Mouse (Mus musculus) heart, adult 2 months (tissue): ENCODE measurements around the gene Il18rap. TPM values are rescaled to one million over a fixed set of nuclear protein-coding genes. Genes with fewer than 3 reads are reported as not detected.
"Not testable (repeated sequence)": the region's sequence is repeated elsewhere in the genome, so short reads cannot be mapped to it uniquely, and the experiment has no call there.

Source experiments
- DNase-seq, 2 experiments: peaks; one replicate each; pipeline ENCODE4 v3.0.0; 2021
- H3K27ac ChIP-seq: fragments of 200-600 bp; 2 replicates; pipeline ENCODE4 v1.8.1; 2022
- H3K27me3 ChIP-seq: fragments of 200-500 bp; 2 replicates; pipeline ENCODE4 v1.6.1; 2012; ENCODE audit warnings: mild to moderate bottlenecking, low read length, inconsistent platforms, mixed read lengths; ENCODE audit not compliant: control insufficient read depth, insufficient read depth
- H3K36me3 ChIP-seq: fragments of 200-500 bp; 2 replicates; pipeline ENCODE4 v1.6.1; 2012; ENCODE audit warnings: low read length, inconsistent platforms; ENCODE audit not compliant: control insufficient read depth, insufficient read depth
- H3K4me1 ChIP-seq: fragments of 200-500 bp; 2 replicates; pipeline ENCODE4 v1.6.1; 2011; ENCODE audit warnings: low read length; ENCODE audit not compliant: control insufficient read depth, insufficient read depth
- H3K4me3 ChIP-seq: fragments of 200-600 bp; 2 replicates; pipeline ENCODE4 v1.8.1; 2022
- H3K79me2 ChIP-seq: fragments of 200-500 bp; replicated peaks from 2 replicates; pipeline ENCODE4 v1.6.1; 2012; ENCODE audit warnings: mild to moderate bottlenecking, inconsistent platforms, low read length, moderate library complexity, mixed read lengths; ENCODE audit not compliant: control insufficient read depth, insufficient read depth
- H3K9ac ChIP-seq: fragments of 200-500 bp; 2 replicates; pipeline ENCODE4 v1.6.1; 2012; ENCODE audit warnings: low read depth, mild to moderate bottlenecking, control low read depth, inconsistent platforms, low read length, mixed read lengths
- CTCF ChIP-seq: fragments of 200-600 bp; IDR thresholded peaks from 2 replicates; pipeline ENCODE4 v1.8.1; 2022; ENCODE audit warnings: antibody characterized with exemption, mild to moderate bottlenecking, moderate library complexity
- EP300 ChIP-seq: fragments of 200-500 bp; IDR thresholded peaks from 2 replicates; pipeline ENCODE4 v1.6.1; 2011; ENCODE audit warnings: low read depth, low read length, control low read depth; ENCODE audit not compliant: insufficient read depth
- POLR2A ChIP-seq: fragments of 200-500 bp; IDR thresholded peaks from 2 replicates; pipeline ENCODE4 v1.6.1; 2011; ENCODE audit warnings: mild to moderate bottlenecking, low read depth, low read length, control low read depth; ENCODE audit not compliant: insufficient read depth
- WGBS: fragments of 180-500 bp; shearing (Covaris S2); methylation state at CpG from one replicate; pipeline ENCODE4 v1.1.7; 2018; 5-methylcytosine and 5-hydroxymethylcytosine counted together
- intact Hi-C: fragments of 180-260 bp; cut with DNase I; formaldehyde crosslinking; loops from one replicate; pipeline ENCODE4 v1.15.1; 2025
- polyA plus RNA-seq: library from polyadenylated mRNA; depleted of rRNA; stranded (reverse); fragments of >200 nt; gene quantifications from 2 replicates; pipeline ENCODE4 v1.2.3, GENCODE M21; 2012; rRNA removed
- total RNA-seq, 2 experiments: library from RNA; stranded (reverse); gene quantifications; 2 replicates each; pipeline ENCODE4 v1.2.3; 2021

Il18rap gene
- total and polyA plus RNA-seq, 3 experiments: 0.16 to 0.41 TPM; not detected in 1

GRCm38 (mm10) chr1:40590931-40591330 is 75.8 kb downstream of the Il18rap start:
- no peak for DNase-seq
- Histone ChIP-seq H3K4me3 (no peak overlapping the region), H3K36me3 (no peaks in the 10 kb centered on the region), H3K4me1 (no peaks in the 10 kb centered on the region; the same call in 1 of the 2 replicates), H3K9ac (no peak overlapping the region), H3K27ac (no peak overlapping the region), H3K27me3 (no peaks in the 10 kb centered on the region), H3K79me2 (no peaks in the 10 kb centered on the region)
- TF ChIP-seq POLR2A: no peak
- TF ChIP-seq EP300: no peak
- no peak for TF ChIP-seq CTCF
- WGBS: 80% methylated on average over 4 of the region's 4 CpGs
- intact Hi-C loops: no loop called here

GRCm38 (mm10) chr1:40597822-40598221 is 82.7 kb downstream of the Il18rap start:
- Histone ChIP-seq H3K4me3 (no peak overlapping the region), H3K4me1 (no peaks in the 10 kb centered on the region), H3K27me3 (no peaks in the 10 kb centered on the region), H3K27ac (no peak overlapping the region), H3K9ac (no peak overlapping the region), H3K79me2 (no peaks in the 10 kb centered on the region), H3K36me3 (no peaks in the 10 kb centered on the region)
- WGBS: 63% methylated on average over 5 of the region's 5 CpGs
- DNase-seq: no peak
- TF ChIP-seq POLR2A: no peak
- no peak for TF ChIP-seq CTCF
- TF ChIP-seq EP300: no peak
- intact Hi-C loops: no loop called here

GRCm38 (mm10) chr1:40599661-40600060 is 84.5 kb downstream of the Il18rap start:
- H3K4me3 ChIP-seq, H3K27me3 ChIP-seq, H3K79me2 ChIP-seq, H3K36me3 ChIP-seq, H3K27ac ChIP-seq, DNase-seq, H3K4me1 ChIP-seq, H3K9ac ChIP-seq, intact Hi-C loops: not testable (repeated sequence)
- 73% methylated on average over 9 of the region's 9 CpGs for WGBS

GRCm38 (mm10) chr1:40600394-40601327 is 85.5 kb downstream of the Il18rap start:
- DNase-seq: peak; percentile 17 to 23
- Histone ChIP-seq H3K9ac (no peak overlapping the region), H3K36me3 (no peaks in the 10 kb centered on the region), H3K27ac (no peak overlapping the region), H3K4me1 (no peaks in the 10 kb centered on the region), H3K4me3 (no peak overlapping the region), H3K79me2 (no peaks in the 10 kb centered on the region), H3K27me3 (no peaks in the 10 kb centered on the region)
- 60% methylated on average over 25 of the region's 25 CpGs for WGBS
- intact Hi-C loops: no loop called here
- TF ChIP-seq EP300 (no peak), CTCF (no peak), POLR2A (no peak)

Other genes starting within 250 kb of the Il18rap start
- gene Il1rl2, start 190.8 kb upstream of the Il18rap start, total RNA-seq: 1 to 10 TPM in 1 of 2 experiments, under 1 TPM in 1; 0.84 to 1.1 TPM
- gene Il1rl2, start 190.8 kb upstream of the Il18rap start, polyA plus RNA-seq: 1.5 and 2.3 TPM in 2 replicates
- gene Il1rl1, start 85.8 kb upstream of the Il18rap start, total RNA-seq: 1 to 10 TPM; 1.1 to 1.8 TPM
- 0.35 and 0.67 TPM in 2 replicates for gene Il1rl1, start 85.8 kb upstream of the Il18rap start, polyA plus RNA-seq
- 1 to 10 TPM; 1.1 to 1.9 TPM for gene Il18r1, start 49.8 kb upstream of the Il18rap start, total RNA-seq
- gene Il18r1, start 49.8 kb upstream of the Il18rap start, polyA plus RNA-seq: 0.86 and 1.1 TPM in 2 replicates
- under 1 TPM in 1 of 2 experiments, not detected in 1; 0.05 TPM for gene Slc9a4, start 64.7 kb downstream of the Il18rap start, total RNA-seq
- 0.18 TPM in 1 of 2 replicates, not detected in the other for gene Slc9a4, start 64.7 kb downstream of the Il18rap start, polyA plus RNA-seq
- 1 to 10 TPM; 1.3 to 1.4 TPM for gene Slc9a2, start 165.2 kb downstream of the Il18rap start, total RNA-seq
- gene Slc9a2, start 165.2 kb downstream of the Il18rap start, polyA plus RNA-seq: 3.2 and 4.2 TPM in 2 replicates